Mouse (Mus musculus) stomach, embryonic 15.5 days (tissue): ENCODE data around the gene Zfyve26. TPM values are rescaled to one million over a fixed set of nuclear protein-coding genes. Genes with fewer than 3 reads are reported as not detected.

Source experiments
- ATAC-seq: fragments of 200-750 bp; cut with Nextera tagmentation; 2 replicates; pipeline ENCODE4 v1.8.0; 2017; ENCODE audit warnings: low read depth, moderate number of reproducible peaks, moderate TSS enrichment; ENCODE audit not compliant: insufficient read depth, low FRiP score
- H3K27ac ChIP-seq: fragments of 300-500 bp; sonication (generic); 2 replicates; pipeline ENCODE4 v1.5.1; 2015; ENCODE audit warnings: mild to moderate bottlenecking, inconsistent platforms
- H3K27me3 ChIP-seq: fragments of 300-500 bp; sonication (generic); replicated peaks from 2 replicates; pipeline ENCODE4 v1.6.1; 2015; ENCODE audit warnings: inconsistent platforms
- H3K36me3 ChIP-seq: fragments of 300-500 bp; sonication (generic); 2 replicates; pipeline ENCODE4 v1.6.1; 2015; ENCODE audit warnings: inconsistent platforms
- H3K4me1 ChIP-seq: fragments of 300-500 bp; sonication (generic); 2 replicates; pipeline ENCODE4 v1.6.1; 2015; ENCODE audit warnings: inconsistent platforms
- H3K4me2 ChIP-seq: fragments of 300-500 bp; sonication (generic); 2 replicates; pipeline ENCODE4 v1.6.1; 2015; ENCODE audit warnings: mild to moderate bottlenecking, inconsistent platforms
- H3K4me3 ChIP-seq: fragments of 300-500 bp; sonication (generic); replicated peaks from 2 replicates; pipeline ENCODE4 v1.5.1; 2015; ENCODE audit warnings: inconsistent platforms
- H3K9ac ChIP-seq: fragments of 300-500 bp; sonication (generic); 2 replicates; pipeline ENCODE4 v1.6.1; 2015; ENCODE audit warnings: inconsistent platforms
- H3K9me3 ChIP-seq: fragments of 300-500 bp; sonication (generic); 2 replicates; pipeline ENCODE4 v1.6.1; 2016; ENCODE audit warnings: inconsistent platforms
- WGBS: fragments of 180-500 bp; shearing (Covaris S2); methylation state at CpG from one replicate; pipeline ENCODE4 v1.1.7; 2015; 5-methylcytosine and 5-hydroxymethylcytosine counted together
- polyA plus RNA-seq: library from polyadenylated mRNA; unstranded; fragments of >200 nt; fragmentation: Nextera tagmentation; extraction: Ambion mirVana; gene quantifications from 2 replicates; pipeline ENCODE4 v1.2.1, GENCODE M21; 2015

The Zfyve26 gene
- polyA plus RNA-seq, 1 experiment from 2014 or later, result 14.1 TPM

GRCm38 (mm10) chr12:79254975-79255374 is 41.1 kb downstream of the Zfyve26 start:
- Histone ChIP-seq H3K27ac (no peak overlapping the region), H3K4me1 (no peaks in the 10 kb centered on the region), H3K9me3 (no peaks in the 10 kb centered on the region), H3K27me3 (no peaks in the 10 kb centered on the region), H3K4me2 (no peak overlapping the region), H3K36me3 (peaks cover 42% of the 10 kb centered on the region), H3K4me3 (no peak overlapping the region), H3K9ac (no peak overlapping the region)
- ATAC-seq, result no peak
- WGBS, result 93% methylated on average over 10 of the region's 10 CpGs

GRCm38 (mm10) chr12:79253294-79254053 is 42.6 kb downstream of the Zfyve26 start:
- Histone ChIP-seq H3K4me2 (no peak overlapping the region), H3K36me3 (peaks cover 44% of the 10 kb centered on the region), H3K9ac (no peak overlapping the region), H3K27me3 (no peaks in the 10 kb centered on the region), H3K27ac (no peak overlapping the region), H3K4me3 (no peak overlapping the region), H3K9me3 (no peaks in the 10 kb centered on the region), H3K4me1 (no peaks in the 10 kb centered on the region)
- ATAC-seq, result no peak
- WGBS, result 95% methylated on average over 9 of the region's 9 CpGs

GRCm38 (mm10) chr12:79248110-79248509 is 48.0 kb downstream of the Zfyve26 start:
- WGBS, result 81% methylated on average over 3 of the region's 3 CpGs
- no peaks in the 10 kb centered on the region for H3K4me1 ChIP-seq
- no peaks in the 10 kb centered on the region for H3K27me3 ChIP-seq
- no peaks in the 10 kb centered on the region for H3K9me3 ChIP-seq
- no peak overlapping the region for H3K4me3 ChIP-seq
- no peak for ATAC-seq
- no peak overlapping the region for H3K9ac ChIP-seq
- peaks cover 49% of the 10 kb centered on the region for H3K36me3 ChIP-seq
- H3K4me2 ChIP-seq, result no peak overlapping the region
- peak overlapping the region; percentile 5; the same call in 1 of the 2 replicates for H3K27ac ChIP-seq

GRCm38 (mm10) chr12:79242921-79243320 is 53.2 kb downstream of the Zfyve26 start:
- no peak overlapping the region for H3K9ac ChIP-seq
- H3K27me3 ChIP-seq, result no peaks in the 10 kb centered on the region
- H3K4me3 ChIP-seq, result no peak overlapping the region
- H3K36me3 ChIP-seq, result peaks cover 45% of the 10 kb centered on the region
- WGBS, result 86% methylated on average over 6 of the region's 6 CpGs
- H3K9me3 ChIP-seq, result no peaks in the 10 kb centered on the region
- no peaks in the 10 kb centered on the region for H3K4me1 ChIP-seq
- ATAC-seq, result no peak
- H3K27ac ChIP-seq, result no peak overlapping the region
- H3K4me2 ChIP-seq, result no peak overlapping the region

- Histone ChIP-seq H3K27me3 (no peaks in the 10 kb centered on the region), H3K9ac (no peak overlapping the region), H3K36me3 (peaks cover 50% of the 10 kb centered on the region), H3K4me2 (no peak overlapping the region), H3K9me3 (no peaks in the 10 kb centered on the region), H3K4me3 (no peak overlapping the region), H3K4me1 (no peaks in the 10 kb centered on the region), H3K27ac (no peak overlapping the region)
- 63% methylated on average over 2 of the region's 2 CpGs for WGBS
- no peak for ATAC-seq
Measured at GRCm38 (mm10) chr12:79241985-79242384, 54.1 kb downstream of the Zfyve26 start.

GRCm38 (mm10) chr12:79235485-79236080 is 60.5 kb downstream of the Zfyve26 start:
- Histone ChIP-seq H3K27me3 (no peaks in the 10 kb centered on the region), H3K27ac (no peak overlapping the region), H3K4me1 (no peaks in the 10 kb centered on the region), H3K9me3 (no peaks in the 10 kb centered on the region), H3K4me3 (no peak overlapping the region), H3K9ac (no peak overlapping the region), H3K36me3 (peaks cover 29% of the 10 kb centered on the region), H3K4me2 (no peak overlapping the region)
- ATAC-seq, result no peak
- WGBS, result 77% methylated on average over 11 of the region's 11 CpGs

GRCm38 (mm10) chr12:79217511-79217910 is 78.6 kb downstream of the Zfyve26 start:
- Histone ChIP-seq H3K27me3 (no peaks in the 10 kb centered on the region), H3K4me3 (no peak overlapping the region), H3K4me2 (no peak overlapping the region), H3K36me3 (no peaks in the 10 kb centered on the region), H3K9me3 (no peaks in the 10 kb centered on the region), H3K27ac (no peak overlapping the region), H3K4me1 (no peaks in the 10 kb centered on the region), H3K9ac (no peak overlapping the region)
- WGBS, result 39% methylated on average over 5 of the region's 5 CpGs
- ATAC-seq, result no peak

- Histone ChIP-seq H3K9ac (no peak overlapping the region), H3K27ac (no peak overlapping the region), H3K9me3 (no peaks in the 10 kb centered on the region), H3K36me3 (no peaks in the 10 kb centered on the region), H3K4me3 (no peak overlapping the region), H3K4me2 (no peak overlapping the region), H3K27me3 (no peaks in the 10 kb centered on the region), H3K4me1 (no peaks in the 10 kb centered on the region)
- 77% methylated on average over 8 of the region's 8 CpGs for WGBS
- ATAC-seq, result no peak
Measured at GRCm38 (mm10) chr12:79211447-79211846, 84.7 kb downstream of the Zfyve26 start.

- peak within 1 kb of the TSS; percentile 33; the same call in 1 of the 2 replicates for H3K27ac ChIP-seq
- no peaks in the 10 kb centered on the region for H3K4me1 ChIP-seq
- no peak for ATAC-seq
Measured at GRCm38 (mm10) chr12:79208703-79209464, 87.2 kb downstream of the Zfyve26 start, which contains the start of gene Rdh12. Rdh12 (plus strand) TSS chr12:79208914.

GRCm38 (mm10) chr12:79201882-79202281 is 94.2 kb downstream of the Zfyve26 start:
- no peaks in the 10 kb centered on the region for H3K27me3 ChIP-seq

More at GRCm38 (mm10) chr12:79208703-79209464, 87.2 kb downstream of the Zfyve26 start, which contains the start of gene Rdh12:
- Histone ChIP-seq H3K4me3 (peak within 1 kb of the TSS; percentile 41), H3K9ac (0 out of 2 replicates have a peak within 1 kb of the TSS, but pooled peaks have one; percentile 4), H3K4me2 (peak within 1 kb of the TSS; percentile 63), H3K36me3 (no peaks in the 10 kb centered on the region), H3K27me3 (no peaks in the 10 kb centered on the region), H3K9me3 (no peaks in the 10 kb centered on the region)
- WGBS, result 3% methylated on average over 13 of the region's 13 CpGs

GRCm38 (mm10) chr12:79197105-79197504 is 99.0 kb downstream of the Zfyve26 start:
- Histone ChIP-seq H3K4me1 (no peaks in the 10 kb centered on the region), H3K4me2 (no peak overlapping the region), H3K27ac (no peak overlapping the region), H3K9ac (no peak overlapping the region), H3K36me3 (no peaks in the 10 kb centered on the region), H3K27me3 (no peaks in the 10 kb centered on the region), H3K4me3 (no peak overlapping the region), H3K9me3 (no peaks in the 10 kb centered on the region)
- ATAC-seq, result no peak
- 75% methylated on average over 5 of the region's 5 CpGs for WGBS

More at GRCm38 (mm10) chr12:79201882-79202281, 94.2 kb downstream of the Zfyve26 start:
- no peak overlapping the region for H3K9ac ChIP-seq
- WGBS, result 66% methylated on average over 3 of the region's 3 CpGs
- no peak overlapping the region for H3K4me2 ChIP-seq
- no peak for ATAC-seq
- no peak overlapping the region for H3K27ac ChIP-seq
- no peaks in the 10 kb centered on the region for H3K9me3 ChIP-seq
- no peaks in the 10 kb centered on the region for H3K4me1 ChIP-seq
- H3K4me3 ChIP-seq, result no peak overlapping the region
- H3K36me3 ChIP-seq, result no peaks in the 10 kb centered on the region

- H3K27ac ChIP-seq, result no peak overlapping the region
- no peak overlapping the region for H3K4me2 ChIP-seq
- no peak for ATAC-seq
- no peaks in the 10 kb centered on the region for H3K4me1 ChIP-seq
- H3K9me3 ChIP-seq, result no peaks in the 10 kb centered on the region
- H3K36me3 ChIP-seq, result no peaks in the 10 kb centered on the region
- WGBS, result 6% methylated on average over 3 of the region's 3 CpGs
- H3K4me3 ChIP-seq, result no peak overlapping the region
- H3K9ac ChIP-seq, result no peak overlapping the region
- H3K27me3 ChIP-seq, result no peaks in the 10 kb centered on the region
Measured at GRCm38 (mm10) chr12:79193441-79193840, 102.7 kb downstream of the Zfyve26 start.
